Mouse (Mus musculus) heart, embryonic 12.5 days (tissue): Measurements from ENCODE around the gene Senp5. TPM values are rescaled to one million over a fixed set of nuclear protein-coding genes. Genes with fewer than 3 reads are reported as not detected.

ENCODE experiments used
- ATAC-seq: fragments of 200-750 bp; cut with Nextera tagmentation; 2 replicates; pipeline ENCODE4 v1.8.0; 2017; ENCODE audit warnings: moderate TSS enrichment, moderate library complexity; ENCODE audit not compliant: insufficient number of reproducible peaks, low FRiP score
- H3K27ac ChIP-seq: fragments of 300-500 bp; sonication (generic); 2 replicates; pipeline ENCODE4 v1.5.1; 2016; ENCODE audit warnings: mild to moderate bottlenecking, moderate library complexity; ENCODE audit not compliant: poor library complexity, severe bottlenecking
- H3K27me3 ChIP-seq: fragments of 300-500 bp; sonication (generic); replicated peaks from 2 replicates; pipeline ENCODE4 v1.6.1; 2016; ENCODE audit warnings: mild to moderate bottlenecking, moderate library complexity
- H3K36me3 ChIP-seq: fragments of 300-500 bp; sonication (generic); 2 replicates; pipeline ENCODE4 v1.6.1; 2016; ENCODE audit warnings: mild to moderate bottlenecking, moderate library complexity
- H3K4me1 ChIP-seq: fragments of 300-500 bp; sonication (generic); replicated peaks from 2 replicates; pipeline ENCODE4 v1.6.1; 2016; ENCODE audit warnings: mild to moderate bottlenecking
- H3K4me2 ChIP-seq: fragments of 300-500 bp; sonication (generic); 2 replicates; pipeline ENCODE4 v1.6.1; 2016; ENCODE audit warnings: mild to moderate bottlenecking, moderate library complexity
- H3K4me3 ChIP-seq: fragments of 300-500 bp; sonication (generic); 2 replicates; pipeline ENCODE4 v1.5.1; 2016; ENCODE audit warnings: mild to moderate bottlenecking
- H3K9ac ChIP-seq: fragments of 300-500 bp; sonication (generic); 2 replicates; pipeline ENCODE4 v1.6.1; 2016; ENCODE audit warnings: mild to moderate bottlenecking, moderate library complexity
- H3K9me3 ChIP-seq: fragments of 300-500 bp; sonication (generic); replicated peaks from 2 replicates; pipeline ENCODE4 v1.6.1; 2016; ENCODE audit warnings: mild to moderate bottlenecking, moderate library complexity
- WGBS: fragments of 180-500 bp; shearing (Covaris S2); methylation state at CpG from one replicate; pipeline ENCODE4 v1.1.7; 2016; 5-methylcytosine and 5-hydroxymethylcytosine counted together
- polyA plus RNA-seq: library from polyadenylated mRNA; unstranded; fragments of >200 nt; fragmentation: Nextera tagmentation; extraction: Ambion mirVana; gene quantifications from 2 replicates; pipeline ENCODE4 v1.2.1, GENCODE M21; 2016

The Senp5 gene
- polyA plus RNA-seq, result 17.1 and 17.9 TPM in 2 replicates

DNA sequence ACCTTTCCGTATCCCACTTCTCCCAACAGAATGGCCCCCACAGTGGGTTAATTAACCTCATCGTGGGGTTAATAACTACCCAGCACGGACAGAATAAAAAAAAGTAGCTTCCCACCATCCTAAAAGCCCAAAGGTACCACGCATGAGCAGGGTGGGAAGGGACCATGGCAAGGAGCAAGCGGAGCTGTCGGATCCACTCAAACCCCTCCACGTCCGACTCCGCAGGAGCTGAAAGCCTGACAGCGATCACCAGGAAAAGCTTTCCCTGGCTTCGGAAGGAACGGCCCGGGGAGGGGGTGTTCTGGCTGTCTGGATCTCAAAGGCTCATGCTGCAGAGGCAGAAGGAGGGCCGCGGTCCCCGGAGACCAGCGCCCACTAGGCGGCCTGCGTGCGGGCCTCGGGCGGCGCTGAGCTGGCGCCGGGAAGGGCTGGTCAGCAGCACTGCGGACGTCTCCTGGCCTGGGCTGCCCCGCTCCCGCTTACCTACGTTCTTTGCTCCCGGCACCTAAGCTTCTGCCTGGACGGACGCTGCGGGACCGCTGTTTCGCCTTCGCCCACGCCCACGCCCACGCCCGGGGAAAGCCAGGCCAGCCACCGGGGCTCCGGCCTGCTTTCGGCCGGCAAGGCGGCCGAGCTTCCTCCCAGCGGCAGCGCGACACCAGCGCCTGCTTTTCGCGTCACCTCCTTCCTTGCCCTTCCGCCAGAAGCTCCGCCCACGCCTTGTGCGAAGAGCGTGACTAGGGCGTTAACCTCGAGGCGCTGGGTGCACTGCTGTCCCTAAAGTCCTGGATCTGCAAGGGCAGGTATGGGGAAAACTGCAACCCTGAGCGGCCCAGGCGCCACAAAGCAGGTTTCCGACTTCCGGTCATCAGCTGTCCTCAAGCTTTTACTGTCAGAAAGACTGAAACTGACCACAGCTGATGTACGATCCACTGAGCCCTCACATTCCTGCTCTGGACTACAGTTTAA is at the start of gene Senp5:
TSS of gene Senp5 (minus strand) at position 779 of the 969 bp plus-strand sequence.
- peak within 1 kb of the TSS; percentile 84 for H3K4me2 ChIP-seq
- ATAC-seq, result peak; percentile 95
- WGBS, result 1% methylated on average over 65 of the region's 66 CpGs
- peaks cover 13% of the 10 kb centered on the region for H3K4me1 ChIP-seq
- peaks cover 9% of the 10 kb centered on the region for H3K36me3 ChIP-seq
- H3K27ac ChIP-seq, result peak within 1 kb of the TSS; percentile 61
- peak within 1 kb of the TSS; percentile 93 for H3K4me3 ChIP-seq
- peak within 1 kb of the TSS; percentile 92 for H3K9ac ChIP-seq
- H3K27me3 ChIP-seq, result no peaks in the 10 kb centered on the region
- H3K9me3 ChIP-seq, result no peaks in the 10 kb centered on the region

GRCm38 (mm10) chr16:32042367-32042766 is 39.3 kb upstream of the Senp5 start:
- WGBS, result 89% methylated on average over 4 of the region's 4 CpGs

GRCm38 (mm10) chr16:32019678-32020077 is 16.6 kb upstream of the Senp5 start:
- H3K9me3 ChIP-seq, result no peaks in the 10 kb centered on the region
- peaks cover 78% of the 10 kb centered on the region for H3K36me3 ChIP-seq
- H3K27me3 ChIP-seq, result no peaks in the 10 kb centered on the region
- no peaks in the 10 kb centered on the region for H3K4me1 ChIP-seq
- H3K27ac ChIP-seq, result no peak overlapping the region
- H3K9ac ChIP-seq, result no peak overlapping the region
- ATAC-seq, result no peak
- WGBS, result 91% methylated on average over 9 of the region's 9 CpGs
- no peak overlapping the region for H3K4me3 ChIP-seq
- no peak overlapping the region for H3K4me2 ChIP-seq

More at GRCm38 (mm10) chr16:32042367-32042766, 39.3 kb upstream of the Senp5 start:
- no peaks in the 10 kb centered on the region for H3K27me3 ChIP-seq
- no peak overlapping the region for H3K27ac ChIP-seq
- no peaks in the 10 kb centered on the region for H3K9me3 ChIP-seq
- H3K4me1 ChIP-seq, result no peaks in the 10 kb centered on the region
- no peak for ATAC-seq
- H3K4me2 ChIP-seq, result no peak overlapping the region
- no peak overlapping the region for H3K4me3 ChIP-seq
- H3K9ac ChIP-seq, result no peak overlapping the region
- H3K36me3 ChIP-seq, result peaks cover 79% of the 10 kb centered on the region

DNA sequence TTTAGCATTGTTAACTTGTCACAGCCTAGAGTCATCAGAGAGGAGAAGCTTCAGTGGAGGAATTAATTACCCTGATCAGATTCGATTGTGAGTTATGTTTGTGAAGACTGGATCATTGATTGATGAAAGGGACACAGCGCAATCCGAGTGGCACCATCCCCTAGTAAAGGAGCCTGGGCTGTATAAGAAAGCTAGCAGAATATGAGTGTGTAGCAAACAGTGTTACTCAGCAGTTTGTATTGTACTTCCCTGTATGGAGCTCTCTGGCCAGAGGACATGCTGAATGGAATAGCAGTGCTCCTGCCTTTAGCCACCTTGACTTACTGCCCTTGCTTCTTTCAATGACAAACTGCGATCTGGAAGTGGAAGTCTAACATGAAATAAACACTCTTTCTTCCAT is 7.2 kb upstream of the Senp5 start:
- Histone ChIP-seq H3K27me3 (no peaks in the 10 kb centered on the region), H3K4me2 (no peak overlapping the region), H3K9me3 (no peaks in the 10 kb centered on the region), H3K4me1 (no peaks in the 10 kb centered on the region), H3K27ac (no peak overlapping the region), H3K4me3 (no peak overlapping the region), H3K9ac (no peak overlapping the region), H3K36me3 (peaks cover 21% of the 10 kb centered on the region)
- no peak for ATAC-seq
- WGBS, result 88% methylated on average over 4 of the region's 4 CpGs

DNA sequence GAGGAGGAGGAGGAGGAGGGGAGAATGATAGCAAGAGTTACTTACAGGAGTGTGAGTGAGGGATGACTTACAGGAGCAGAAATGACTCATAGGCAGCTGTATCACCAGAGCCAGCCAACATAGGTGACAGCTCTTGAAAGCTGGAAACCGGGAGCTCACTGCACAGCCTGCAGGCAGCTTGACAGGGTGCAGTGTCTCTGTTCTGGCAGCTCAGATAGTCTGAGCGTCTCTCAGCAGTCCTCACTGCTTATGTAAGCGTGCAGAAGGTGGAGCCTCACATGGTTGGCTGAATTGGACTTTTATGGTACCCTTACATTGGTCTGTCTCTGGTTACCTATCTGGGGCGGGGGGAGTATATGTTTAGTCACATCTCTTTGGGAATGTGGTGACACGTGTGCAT is 6.8 kb upstream of the Senp5 start:
- no peak overlapping the region for H3K27ac ChIP-seq
- 36% methylated on average over 5 of the region's 5 CpGs for WGBS
- no peak overlapping the region for H3K4me2 ChIP-seq
- H3K27me3 ChIP-seq, result no peaks in the 10 kb centered on the region
- no peaks in the 10 kb centered on the region for H3K9me3 ChIP-seq
- no peak for ATAC-seq
- H3K36me3 ChIP-seq, result peaks cover 18% of the 10 kb centered on the region
- no peak overlapping the region for H3K9ac ChIP-seq
- H3K4me3 ChIP-seq, result no peak overlapping the region
- H3K4me1 ChIP-seq, result no peaks in the 10 kb centered on the region

GRCm38 (mm10) chr16:32008529-32009293 is 5.6 kb upstream of the Senp5 start:
- Histone ChIP-seq H3K4me3 (no peak overlapping the region), H3K4me1 (0 out of 2 replicates have a peak, but pooled peaks cover under 1% of the 10 kb centered on the region), H3K27ac (no peak overlapping the region), H3K9me3 (no peaks in the 10 kb centered on the region), H3K36me3 (peaks cover 11% of the 10 kb centered on the region), H3K9ac (no peak overlapping the region), H3K4me2 (no peak overlapping the region), H3K27me3 (no peaks in the 10 kb centered on the region)
- peak; percentile 33; the same call in 1 of the 2 replicates for ATAC-seq
- 74% methylated on average over 10 of the region's 10 CpGs for WGBS

- Histone ChIP-seq H3K4me1 (peaks cover 13% of the 10 kb centered on the region), H3K9me3 (no peaks in the 10 kb centered on the region), H3K27me3 (no peaks in the 10 kb centered on the region), H3K27ac (no peak overlapping the region), H3K4me2 (no peak overlapping the region), H3K9ac (no peak overlapping the region), H3K36me3 (peaks cover 4% of the 10 kb centered on the region), H3K4me3 (no peak overlapping the region)
- 91% methylated on average over 3 of the region's 3 CpGs for WGBS
- no peak for ATAC-seq
Observed at GRCm38 (mm10) chr16:32004731-32005130, 1.6 kb upstream of the Senp5 start.

GRCm38 (mm10) chr16:31996371-31996770 is 6.7 kb downstream of the Senp5 start:
- H3K4me2 ChIP-seq, result no peak overlapping the region
- H3K9ac ChIP-seq, result no peak overlapping the region
- H3K27me3 ChIP-seq, result no peaks in the 10 kb centered on the region
- H3K36me3 ChIP-seq, result peaks cover 42% of the 10 kb centered on the region
- no peak overlapping the region for H3K4me3 ChIP-seq
- ATAC-seq, result no peak
- H3K27ac ChIP-seq, result no peak overlapping the region
- H3K9me3 ChIP-seq, result no peaks in the 10 kb centered on the region
- WGBS, result 85% methylated on average over 5 of the region's 5 CpGs
- 0 out of 2 replicates have a peak, but pooled peaks cover under 1% of the 10 kb centered on the region for H3K4me1 ChIP-seq

DNA sequence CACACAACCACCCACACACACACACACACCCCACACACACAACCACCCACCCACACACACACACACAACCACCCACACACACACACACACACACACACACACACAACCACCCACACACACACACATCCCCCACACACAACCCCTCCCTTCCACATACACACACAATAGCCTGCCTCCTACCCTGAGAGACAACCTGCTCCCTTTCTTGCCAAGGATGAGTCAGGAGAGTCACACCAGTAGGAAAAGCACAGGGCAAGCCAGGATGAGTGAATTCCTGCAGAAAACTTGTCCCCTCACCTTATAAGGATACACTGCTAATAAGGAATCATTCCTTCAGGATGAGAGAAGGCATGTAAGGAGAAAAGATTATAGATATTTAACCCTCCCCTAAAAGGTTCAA is 9.1 kb downstream of the Senp5 start:
- ATAC-seq, result no peak
- Histone ChIP-seq H3K4me3 (no peak overlapping the region), H3K36me3 (peaks cover 49% of the 10 kb centered on the region)

DNA sequence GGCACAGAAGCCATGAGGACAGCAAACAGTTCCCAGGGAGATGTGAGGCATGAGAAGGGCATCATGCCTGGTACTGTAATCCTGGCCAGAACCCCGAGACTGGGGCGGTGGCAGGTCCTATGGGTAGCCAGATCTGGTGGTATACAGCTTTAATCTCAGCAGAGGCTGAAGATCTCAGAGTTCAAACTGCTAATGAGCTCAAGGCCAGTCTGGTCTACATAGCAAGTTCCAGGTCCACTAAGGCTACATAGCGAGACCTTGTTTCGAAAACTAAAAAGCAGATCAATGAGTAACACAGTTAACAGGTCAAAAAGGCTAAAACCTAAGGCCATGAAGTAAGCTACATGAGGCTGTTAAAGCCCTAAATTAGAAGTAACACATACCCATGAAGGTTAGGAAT is 9.9 kb downstream of the Senp5 start:
- no peak overlapping the region for H3K9ac ChIP-seq
- no peaks in the 10 kb centered on the region for H3K4me1 ChIP-seq
- H3K36me3 ChIP-seq, result peaks cover 54% of the 10 kb centered on the region
- WGBS, result 96% methylated on average over 4 of the region's 4 CpGs
- H3K27ac ChIP-seq, result no peak overlapping the region
- no peak overlapping the region for H3K4me3 ChIP-seq
- no peak for ATAC-seq
- no peaks in the 10 kb centered on the region for H3K9me3 ChIP-seq
- H3K4me2 ChIP-seq, result no peak overlapping the region
- H3K27me3 ChIP-seq, result no peaks in the 10 kb centered on the region

More for the DNA sequence above, 9.1 kb downstream of the Senp5 start:
- Histone ChIP-seq H3K4me2 (no peak overlapping the region), H3K27ac (no peak overlapping the region), H3K4me1 (no peaks in the 10 kb centered on the region), H3K27me3 (no peaks in the 10 kb centered on the region), H3K9me3 (no peaks in the 10 kb centered on the region), H3K9ac (no peak overlapping the region)

DNA sequence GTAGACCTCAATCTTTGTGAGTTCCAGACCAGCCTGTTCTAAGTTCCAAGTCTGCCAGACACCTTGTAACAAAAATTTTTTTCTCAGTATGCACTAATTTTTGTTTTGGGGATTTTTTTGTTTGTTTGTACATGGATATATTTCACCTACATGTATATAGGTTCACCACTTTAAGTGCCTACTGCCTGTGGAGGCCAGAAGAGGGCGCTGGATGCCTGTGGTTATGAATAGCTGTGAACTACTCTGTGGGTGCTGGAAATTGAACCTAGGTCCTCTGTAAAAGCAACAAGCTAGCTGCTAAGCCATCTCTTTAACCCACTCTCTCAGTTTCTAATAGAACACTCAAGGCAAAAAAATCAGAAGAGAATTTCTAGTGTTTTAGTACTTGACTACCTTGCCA is 11.0 kb downstream of the Senp5 start:
- H3K4me3 ChIP-seq, result no peak overlapping the region
- no peak for ATAC-seq
- peaks cover 63% of the 10 kb centered on the region for H3K36me3 ChIP-seq
- no peaks in the 10 kb centered on the region for H3K9me3 ChIP-seq
- 39% methylated on average over 1 of the region's 1 CpGs for WGBS
- H3K4me1 ChIP-seq, result no peaks in the 10 kb centered on the region
- H3K9ac ChIP-seq, result no peak overlapping the region
- H3K27me3 ChIP-seq, result no peaks in the 10 kb centered on the region
- no peak overlapping the region for H3K27ac ChIP-seq
- no peak overlapping the region for H3K4me2 ChIP-seq
